Mouse (Mus musculus) lung, postnatal 0 days (tissue): ENCODE results near the gene Slc30a4. TPM values are rescaled to one million over a fixed set of nuclear protein-coding genes. Genes with fewer than 3 reads are reported as not detected.

Experiments
- ATAC-seq: fragments of 200-750 bp; cut with Nextera tagmentation; 2 replicates; pipeline ENCODE4 v1.8.0; 2017; ENCODE audit warnings: moderate library complexity
- DNase-seq: peaks from one replicate; pipeline ENCODE4 v3.0.0-alpha.2; 2016; ENCODE audit warnings: low spot score
- H3K27ac ChIP-seq: fragments of 300-500 bp; sonication (generic); 2 replicates; pipeline ENCODE4 v1.5.1; 2014; ENCODE audit warnings: antibody characterized with exemption, mild to moderate bottlenecking, low read length, mixed read lengths
- H3K27me3 ChIP-seq: fragments of 300-500 bp; sonication (generic); replicated peaks from 2 replicates; pipeline ENCODE4 v1.6.1; 2014; ENCODE audit warnings: low read length, mixed read lengths; ENCODE audit not compliant: insufficient read depth
- H3K36me3 ChIP-seq: fragments of 300-500 bp; sonication (generic); 2 replicates; pipeline ENCODE4 v1.6.1; 2014; ENCODE audit warnings: low read length, mixed read lengths; ENCODE audit not compliant: insufficient read depth
- H3K4me1 ChIP-seq: fragments of 300-500 bp; sonication (generic); 2 replicates; pipeline ENCODE4 v1.6.1; 2014; ENCODE audit warnings: antibody characterized with exemption, low read depth, low read length, mixed read lengths; ENCODE audit not compliant: insufficient read depth
- H3K4me2 ChIP-seq: fragments of 300-500 bp; sonication (generic); replicated peaks from 2 replicates; pipeline ENCODE4 v1.6.1; 2014; ENCODE audit warnings: low read depth, mild to moderate bottlenecking, low read length, moderate library complexity, mixed read lengths
- H3K4me3 ChIP-seq: fragments of 300-500 bp; sonication (generic); 2 replicates; pipeline ENCODE4 v1.5.1; 2014; ENCODE audit warnings: low read depth, low read length
- H3K9ac ChIP-seq: fragments of 300-500 bp; sonication (generic); replicated peaks from 2 replicates; pipeline ENCODE4 v1.6.1; 2014; ENCODE audit warnings: low read depth, mild to moderate bottlenecking
- H3K9me3 ChIP-seq: fragments of 300-500 bp; sonication (generic); 2 replicates; pipeline ENCODE4 v1.6.1; 2016; ENCODE audit warnings: low read length, mixed read lengths
- CTCF ChIP-seq: IDR thresholded peaks from 2 replicates; pipeline ENCODE4 v1.5.1; 2016; ENCODE audit warnings: antibody characterized with exemption, mild to moderate bottlenecking
- EP300 ChIP-seq: IDR thresholded peaks from 2 replicates; pipeline ENCODE4 v1.6.1; 2016; ENCODE audit warnings: antibody characterized with exemption, mild to moderate bottlenecking, control low read depth
- WGBS: fragments of 180-500 bp; shearing (Covaris S2); extraction: QIAGEN DNeasy Blood & Tissue Kit; methylation state at CpG from one replicate; pipeline ENCODE4 v1.1.7; 2014; 5-methylcytosine and 5-hydroxymethylcytosine counted together
- polyA plus RNA-seq: library from polyadenylated mRNA; unstranded; fragments of >200 nt; fragmentation: Nextera tagmentation; extraction: Ambion mirVana; gene quantifications from 2 replicates; pipeline ENCODE4 v1.2.1, GENCODE M21; 2015

Gene Slc30a4
- polyA plus RNA-seq, 1 experiment from 2014 or later = 5.0 TPM

DNA sequence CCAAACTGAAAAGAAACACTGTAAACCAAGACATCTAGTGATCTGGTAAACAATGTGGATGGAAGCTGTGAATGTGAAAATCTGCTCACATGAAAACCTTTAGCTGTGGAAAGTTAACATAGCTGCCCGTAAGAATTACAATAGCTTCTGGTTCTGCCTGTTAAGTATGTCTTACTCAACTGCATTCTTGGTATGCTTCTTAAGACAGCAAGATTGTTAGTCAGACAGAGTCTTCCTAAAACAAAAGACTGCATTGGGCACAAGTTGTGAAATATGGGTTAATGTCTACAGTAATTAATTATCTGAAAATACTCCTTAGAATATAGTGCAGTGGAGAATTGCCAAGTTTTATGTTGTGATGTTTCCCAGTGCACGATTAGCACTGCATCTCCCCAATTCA, 19.9 kb downstream of the Slc30a4 start:
- DNase-seq = no peak
- H3K4me1 ChIP-seq = no peaks in the 10 kb centered on the region
- no peak for TF ChIP-seq EP300
- no peak for TF ChIP-seq CTCF
- no peak overlapping the region for H3K9ac ChIP-seq
- no peaks in the 10 kb centered on the region for H3K27me3 ChIP-seq
- WGBS = 70% methylated on average over 2 of the region's 2 CpGs
- ATAC-seq = no peak
- no peak overlapping the region for H3K4me2 ChIP-seq
- H3K27ac ChIP-seq = no peak overlapping the region
- H3K9me3 ChIP-seq = peaks cover 13% of the 10 kb centered on the region
- no peak overlapping the region for H3K4me3 ChIP-seq
- H3K36me3 ChIP-seq = no peaks in the 10 kb centered on the region

GRCm38 (mm10) chr2:122681379-122682137, 20.9 kb downstream of the Slc30a4 start:
- 80% methylated on average over 5 of the region's 5 CpGs for WGBS
- H3K9me3 ChIP-seq = peaks cover 13% of the 10 kb centered on the region
- no peak overlapping the region for H3K9ac ChIP-seq
- no peaks in the 10 kb centered on the region for H3K27me3 ChIP-seq
- H3K4me2 ChIP-seq = no peak overlapping the region
- H3K4me1 ChIP-seq = no peaks in the 10 kb centered on the region
- H3K4me3 ChIP-seq = no peak overlapping the region
- ATAC-seq = peak; percentile 33; the same call in 1 of the 2 replicates
- TF ChIP-seq CTCF = no peak
- no peak for TF ChIP-seq EP300
- no peak overlapping the region for H3K27ac ChIP-seq
- DNase-seq = no peak
- H3K36me3 ChIP-seq = no peaks in the 10 kb centered on the region

DNA sequence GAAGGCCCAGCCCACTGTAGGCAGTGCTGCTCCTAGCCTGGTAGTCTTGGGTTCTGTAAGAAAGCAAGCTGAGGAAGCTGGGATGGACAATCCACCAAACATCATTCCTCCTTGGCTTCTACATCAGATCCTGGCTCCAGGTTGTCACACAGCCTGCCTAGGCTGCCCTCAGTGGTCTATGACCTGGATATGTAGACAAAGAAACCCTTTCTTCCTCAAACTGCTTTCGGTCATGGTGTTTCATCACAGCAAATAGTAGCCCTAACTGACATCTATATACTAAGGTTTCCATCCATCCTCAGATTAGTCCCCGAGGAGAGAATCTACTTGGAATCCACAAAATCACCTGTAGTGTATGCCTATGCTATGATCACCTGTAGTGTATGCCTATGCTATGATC, 27.3 kb downstream of the Slc30a4 start:
- Histone ChIP-seq H3K9ac (no peak overlapping the region), H3K27ac (no peak overlapping the region), H3K4me1 (no peaks in the 10 kb centered on the region), H3K27me3 (no peaks in the 10 kb centered on the region), H3K4me2 (no peak overlapping the region), H3K9me3 (no peaks in the 10 kb centered on the region), H3K4me3 (no peak overlapping the region), H3K36me3 (no peaks in the 10 kb centered on the region)
- 92% methylated on average over 2 of the region's 2 CpGs for WGBS
- no peak for DNase-seq
- no peak for ATAC-seq
- TF ChIP-seq EP300 (no peak), CTCF (no peak)

GRCm38 (mm10) chr2:122672841-122673240, 29.6 kb downstream of the Slc30a4 start:
- Histone ChIP-seq H3K4me3 (no peak overlapping the region), H3K36me3 (no peaks in the 10 kb centered on the region), H3K27ac (no peak overlapping the region), H3K9ac (no peak overlapping the region), H3K4me1 (no peaks in the 10 kb centered on the region), H3K9me3 (no peaks in the 10 kb centered on the region), H3K4me2 (no peak overlapping the region), H3K27me3 (no peaks in the 10 kb centered on the region)
- ATAC-seq = no peak
- WGBS = 51% methylated on average over 5 of the region's 5 CpGs
- TF ChIP-seq CTCF = no peak
- TF ChIP-seq EP300 = no peak
- no peak for DNase-seq

DNA sequence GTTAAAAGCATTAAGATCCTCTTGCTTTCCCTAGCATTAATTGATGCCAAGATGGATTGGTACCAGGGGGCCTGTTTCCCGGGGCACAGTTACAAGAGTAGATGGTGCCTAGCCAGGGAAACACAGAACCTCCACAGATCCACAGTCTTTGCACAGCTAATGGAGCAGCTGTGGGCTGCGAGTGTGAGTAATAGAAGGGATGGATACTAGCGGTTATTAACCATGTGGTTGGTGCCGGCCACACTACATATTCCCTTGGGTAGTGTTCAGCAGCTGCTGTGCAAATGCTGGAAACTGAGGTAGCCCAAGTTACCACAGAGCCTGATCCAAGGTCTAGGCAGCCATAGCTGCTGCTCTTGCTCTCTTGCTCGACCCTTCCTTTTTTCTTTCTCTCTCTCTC, 30.7 kb downstream of the Slc30a4 start:
- Histone ChIP-seq H3K27me3 (no peaks in the 10 kb centered on the region), H3K4me2 (no peak overlapping the region), H3K9ac (no peak overlapping the region), H3K9me3 (no peaks in the 10 kb centered on the region), H3K4me3 (no peak overlapping the region), H3K4me1 (no peaks in the 10 kb centered on the region), H3K36me3 (no peaks in the 10 kb centered on the region), H3K27ac (no peak overlapping the region)
- TF ChIP-seq CTCF (no peak), EP300 (no peak)
- DNase-seq (no peak), ATAC-seq (no peak)
- 63% methylated on average over 5 of the region's 5 CpGs for WGBS

DNA sequence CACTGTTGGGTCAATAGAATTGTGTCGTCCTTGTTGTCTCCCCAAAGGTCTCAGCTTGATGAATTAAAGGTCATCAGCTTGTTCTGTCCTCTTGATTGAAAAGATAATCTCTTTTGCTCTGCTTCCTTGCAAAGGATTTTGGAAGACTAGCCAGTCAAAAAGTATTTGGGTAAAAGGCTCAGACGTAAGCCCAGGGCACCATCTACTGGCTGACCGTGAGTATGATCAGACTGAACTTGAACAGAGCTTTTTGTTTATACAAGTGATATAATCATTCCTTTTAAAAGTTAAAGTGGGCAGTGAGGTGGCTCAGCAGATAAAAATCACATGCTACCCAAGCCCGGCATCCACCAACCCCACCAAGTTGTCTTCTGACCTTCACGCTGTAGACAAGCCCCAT, 34.6 kb downstream of the Slc30a4 start:
- no peak overlapping the region for H3K27ac ChIP-seq
- no peak for TF ChIP-seq EP300
- peak; percentile 72 for TF ChIP-seq CTCF
- no peaks in the 10 kb centered on the region for H3K9me3 ChIP-seq
- no peaks in the 10 kb centered on the region for H3K36me3 ChIP-seq
- no peak overlapping the region for H3K4me3 ChIP-seq
- H3K4me2 ChIP-seq = no peak overlapping the region
- H3K4me1 ChIP-seq = no peaks in the 10 kb centered on the region
- H3K27me3 ChIP-seq = no peaks in the 10 kb centered on the region
- no peak overlapping the region for H3K9ac ChIP-seq
- ATAC-seq (no peak), DNase-seq (peak; percentile 74)
- WGBS = 16% methylated on average over 5 of the region's 5 CpGs
